Mouse (Mus musculus) urinary bladder, adult 2 months (tissue): ENCODE results near the gene Gm10638. TPM values are rescaled to one million over a fixed set of nuclear protein-coding genes. Genes with fewer than 3 reads are reported as not detected.

Experiments used
- DNase-seq: peaks from one replicate; pipeline ENCODE4 v3.0.0; 2022; ENCODE audit warnings: low spot score
- polyA plus RNA-seq: library from polyadenylated mRNA; depleted of rRNA; stranded (reverse); fragments of >200 nt; gene quantifications from 2 replicates; pipeline ENCODE4 v1.2.3, GENCODE M21; 2012; rRNA removed

The Gm10638 gene
- polyA plus RNA-seq, 1 experiment, result 3.0 TPM

DNA sequence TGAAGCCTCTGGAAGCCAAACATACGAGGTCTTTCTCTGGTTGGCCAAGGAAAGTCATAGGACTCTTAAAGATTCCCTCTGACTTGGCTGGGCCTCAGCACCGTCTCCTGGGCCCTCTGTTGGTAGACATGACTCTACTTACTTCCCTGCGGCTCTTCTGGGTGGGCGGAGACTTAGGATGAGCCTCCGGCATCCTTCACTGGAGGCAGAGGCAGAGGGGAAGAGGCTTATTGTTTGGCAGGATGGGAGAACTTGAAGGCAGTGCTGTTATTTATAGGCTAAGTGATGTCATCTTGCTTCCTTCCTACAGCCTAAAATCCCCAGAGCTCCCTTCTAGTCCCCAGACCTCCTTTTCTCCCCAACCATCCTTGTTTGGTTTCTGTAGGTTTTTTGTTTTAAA lies 41.0 kb downstream of the Gm10638 start:
- DNase-seq, result no peak

DNA sequence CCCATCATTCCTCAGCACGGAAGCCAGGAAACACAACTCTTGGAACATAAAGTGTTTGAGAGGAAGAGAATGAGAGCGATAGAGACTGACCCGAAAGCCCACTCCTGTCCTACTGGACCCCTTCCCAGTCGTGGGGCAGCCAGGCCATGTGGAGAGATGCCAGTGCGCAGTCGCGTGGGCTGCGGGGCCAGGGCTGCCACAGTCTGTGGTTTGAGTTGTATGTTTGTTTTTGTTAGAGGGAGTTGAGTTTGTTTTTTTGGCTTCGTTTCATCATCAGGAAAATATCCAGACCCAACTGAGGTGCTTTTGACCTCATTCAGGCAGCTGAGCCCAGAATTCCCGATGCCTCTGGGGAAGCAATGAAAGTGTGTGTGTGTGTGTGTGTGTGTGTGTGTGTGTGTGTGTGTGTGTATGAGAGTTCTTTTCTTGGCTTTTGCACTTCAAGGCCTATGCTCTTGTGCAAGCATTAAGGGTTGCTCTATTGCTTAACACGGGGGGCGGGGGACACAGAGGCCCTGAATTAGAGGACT lies 42.5 kb downstream of the Gm10638 start:
- DNase-seq, result no peak

DNA sequence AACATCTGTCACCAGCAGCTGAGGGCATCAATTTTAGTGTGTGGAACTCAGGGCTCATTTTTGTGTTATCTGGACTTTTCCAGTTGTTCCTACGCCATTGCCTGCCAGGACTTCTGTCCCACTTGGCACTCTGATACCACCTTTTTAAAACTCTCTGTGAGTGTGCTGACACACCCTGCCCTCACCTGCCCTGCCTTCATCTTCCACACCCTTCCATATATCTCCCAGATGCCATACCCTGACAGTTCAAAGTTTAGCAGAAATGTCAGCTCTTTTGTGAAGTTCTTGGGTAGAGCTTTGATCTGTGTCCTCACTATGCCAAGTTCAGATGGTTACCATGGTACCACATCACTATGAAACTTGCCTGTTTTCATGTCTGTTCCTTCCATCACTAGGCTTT lies 44.1 kb downstream of the Gm10638 start:
- DNase-seq, result no peak

DNA sequence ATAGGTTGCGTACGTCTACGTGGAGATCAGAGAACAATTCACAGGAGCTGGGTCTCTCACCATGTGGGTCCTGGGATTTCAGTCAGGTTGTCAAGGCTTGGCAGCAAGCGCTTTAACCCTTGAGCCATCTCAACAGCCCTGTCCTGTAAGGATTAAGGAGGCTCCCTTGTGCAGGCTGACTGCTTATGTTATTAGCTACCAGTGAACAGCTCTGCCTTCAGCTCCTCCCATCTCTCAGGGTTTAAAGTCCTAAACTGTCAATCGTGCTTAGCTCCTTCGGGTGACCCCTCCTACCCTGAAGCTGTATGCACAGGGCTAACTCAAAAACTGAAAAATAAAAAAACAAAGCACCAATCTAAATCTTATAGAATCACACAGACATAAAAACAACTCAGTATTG lies 46.0 kb downstream of the Gm10638 start:
- DNase-seq, result no peak

DNA sequence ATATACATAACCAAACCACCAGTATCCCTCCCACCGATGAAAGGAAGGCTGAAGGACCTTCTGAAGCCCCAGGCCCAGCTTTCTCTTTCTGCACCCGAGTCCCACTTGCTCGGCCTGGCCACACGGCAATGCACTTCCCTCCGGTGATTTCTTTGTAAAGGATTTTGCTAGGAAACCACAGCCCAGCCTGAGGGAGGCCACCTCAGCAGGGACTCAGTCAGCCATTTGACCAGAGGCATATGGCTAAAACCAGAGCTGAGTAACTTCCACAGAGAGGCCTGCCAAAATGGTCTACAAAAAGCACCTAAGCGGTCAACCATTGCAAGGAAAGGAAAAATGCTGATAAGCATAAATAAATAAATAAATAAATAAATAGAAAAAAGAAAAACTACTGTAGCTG lies 49.2 kb downstream of the Gm10638 start:
- DNase-seq, result no peak

Other genes with a start within 250 kb of the Gm10638 start
- gene Abcc12, start 165.0 kb upstream of the Gm10638 start, polyA plus RNA-seq, result 0.06 TPM in 1 of 2 replicates, not detected in the other
- 71.5 and 73.5 TPM in 2 replicates for gene Lonp2, start 121.7 kb upstream of the Gm10638 start, polyA plus RNA-seq
- 28.9 and 30.7 TPM in 2 replicates for gene Siah1a, start 235 bp downstream of the Gm10638 start, polyA plus RNA-seq
- 7.3 and 11.4 TPM in 2 replicates for gene N4bp1, start 139.6 kb downstream of the Gm10638 start, polyA plus RNA-seq